Mouse (Mus musculus) kidney, postnatal 0 days (tissue): ENCODE results near the gene Slc22a1. TPM values are rescaled to one million over a fixed set of nuclear protein-coding genes. Genes with fewer than 3 reads are reported as not detected.

ENCODE experiments used
- ATAC-seq: fragments of 200-750 bp; cut with Nextera tagmentation; replicated peaks from 2 replicates; pipeline ENCODE4 v1.8.0; 2017; ENCODE audit warnings: low read depth, moderate number of reproducible peaks, moderate TSS enrichment, moderate library complexity; ENCODE audit not compliant: low FRiP score
- DNase-seq: peaks from one replicate; pipeline ENCODE4 v3.0.0-alpha.2; 2016; ENCODE audit warnings: low spot score
- H3K27ac ChIP-seq: fragments of 300-500 bp; sonication (generic); 2 replicates; pipeline ENCODE4 v1.5.1; 2014; ENCODE audit warnings: mild to moderate bottlenecking
- H3K27me3 ChIP-seq: fragments of 300-500 bp; sonication (generic); 2 replicates; pipeline ENCODE4 v1.6.1; 2014; ENCODE audit warnings: low read length, mixed read lengths; ENCODE audit not compliant: insufficient read depth
- H3K36me3 ChIP-seq: fragments of 300-500 bp; sonication (generic); 2 replicates; pipeline ENCODE4 v1.6.1; 2014; ENCODE audit warnings: low read length, mixed read lengths; ENCODE audit not compliant: insufficient read depth
- H3K4me1 ChIP-seq: fragments of 300-500 bp; sonication (generic); replicated peaks from 2 replicates; pipeline ENCODE4 v1.6.1; 2014; ENCODE audit warnings: antibody characterized with exemption, low read length, mixed read lengths; ENCODE audit not compliant: insufficient read depth
- H3K4me2 ChIP-seq: fragments of 300-500 bp; sonication (generic); 2 replicates; pipeline ENCODE4 v1.6.1; 2014; ENCODE audit warnings: mild to moderate bottlenecking, low read length, moderate library complexity, mixed read lengths
- H3K4me3 ChIP-seq: fragments of 300-500 bp; sonication (generic); replicated peaks from 2 replicates; pipeline ENCODE4 v1.5.1; 2014; ENCODE audit warnings: low read depth, low read length
- H3K9ac ChIP-seq: fragments of 300-500 bp; sonication (generic); 2 replicates; pipeline ENCODE4 v1.6.1; 2014; ENCODE audit warnings: low read depth, low read length
- H3K9me3 ChIP-seq: fragments of 300-500 bp; sonication (generic); replicated peaks from 2 replicates; pipeline ENCODE4 v1.6.1; 2016; ENCODE audit warnings: low read length, inconsistent platforms, mixed read lengths
- CTCF ChIP-seq: IDR thresholded peaks from 2 replicates; pipeline ENCODE4 v1.5.1; 2016; ENCODE audit warnings: antibody characterized with exemption, low read depth, mild to moderate bottlenecking, moderate library complexity
- WGBS: fragments of 180-500 bp; shearing (Covaris S2); extraction: QIAGEN DNeasy Blood & Tissue Kit; methylation state at CpG from one replicate; pipeline ENCODE4 v1.1.7; 2014; 5-methylcytosine and 5-hydroxymethylcytosine counted together
- polyA plus RNA-seq: library from polyadenylated mRNA; unstranded; fragments of >200 nt; fragmentation: Nextera tagmentation; extraction: Ambion mirVana; gene quantifications from 2 replicates; pipeline ENCODE4 v1.2.1, GENCODE M21; 2015

The Slc22a1 gene
- polyA plus RNA-seq, 1 experiment from 2014 or later: 57.4 TPM

GRCm38 (mm10) chr17:12654061-12654460 lies 21.6 kb downstream of the Slc22a1 start:
- no peak overlapping the region for H3K9ac ChIP-seq
- TF ChIP-seq CTCF: no peak
- 85% methylated on average over 3 of the region's 3 CpGs for WGBS
- H3K4me1 ChIP-seq: no peaks in the 10 kb centered on the region
- H3K4me2 ChIP-seq: no peak overlapping the region
- H3K27ac ChIP-seq: no peak overlapping the region
- no peaks in the 10 kb centered on the region for H3K9me3 ChIP-seq
- no peak for ATAC-seq
- H3K36me3 ChIP-seq: no peaks in the 10 kb centered on the region
- H3K4me3 ChIP-seq: no peak overlapping the region
- no peak for DNase-seq
- H3K27me3 ChIP-seq: no peaks in the 10 kb centered on the region

GRCm38 (mm10) chr17:12652604-12653003 lies 23.0 kb downstream of the Slc22a1 start:
- no peaks in the 10 kb centered on the region for H3K9me3 ChIP-seq
- 90% methylated on average over 11 of the region's 11 CpGs for WGBS
- H3K4me2 ChIP-seq: no peak overlapping the region
- H3K36me3 ChIP-seq: no peaks in the 10 kb centered on the region
- H3K4me3 ChIP-seq: no peak overlapping the region
- H3K9ac ChIP-seq: no peak overlapping the region
- no peak for TF ChIP-seq CTCF
- DNase-seq (no peak), ATAC-seq (no peak)
- H3K4me1 ChIP-seq: no peaks in the 10 kb centered on the region
- H3K27ac ChIP-seq: no peak overlapping the region
- H3K27me3 ChIP-seq: no peaks in the 10 kb centered on the region

GRCm38 (mm10) chr17:12645461-12645860 lies 30.2 kb downstream of the Slc22a1 start:
- Histone ChIP-seq H3K9ac (no peak overlapping the region), H3K27me3 (no peaks in the 10 kb centered on the region), H3K9me3 (no peaks in the 10 kb centered on the region), H3K27ac (no peak overlapping the region), H3K4me3 (no peak overlapping the region), H3K36me3 (no peaks in the 10 kb centered on the region), H3K4me2 (no peak overlapping the region), H3K4me1 (no peaks in the 10 kb centered on the region)
- 84% methylated on average over 5 of the region's 5 CpGs for WGBS
- no peak for TF ChIP-seq CTCF
- ATAC-seq (no peak), DNase-seq (no peak)

GRCm38 (mm10) chr17:12641087-12641486 lies 34.5 kb downstream of the Slc22a1 start:
- Histone ChIP-seq H3K9ac (no peak overlapping the region), H3K4me1 (no peaks in the 10 kb centered on the region), H3K4me3 (no peak overlapping the region), H3K9me3 (0 out of 2 replicates have a peak, but pooled peaks cover 3% of the 10 kb centered on the region), H3K4me2 (no peak overlapping the region), H3K36me3 (no peaks in the 10 kb centered on the region), H3K27ac (no peak overlapping the region), H3K27me3 (no peaks in the 10 kb centered on the region)
- DNase-seq (no peak), ATAC-seq (no peak)
- no peak for TF ChIP-seq CTCF
- WGBS: 77% methylated on average over 4 of the region's 4 CpGs

- Histone ChIP-seq H3K9me3 (0 out of 2 replicates have a peak, but pooled peaks cover 3% of the 10 kb centered on the region), H3K9ac (no peak overlapping the region), H3K4me1 (0 out of 2 replicates have a peak, but pooled peaks cover 4% of the 10 kb centered on the region), H3K36me3 (no peaks in the 10 kb centered on the region), H3K4me2 (no peak overlapping the region), H3K4me3 (no peak overlapping the region), H3K27ac (no peak overlapping the region), H3K27me3 (no peaks in the 10 kb centered on the region)
- TF ChIP-seq CTCF: 0 out of 2 replicates have a peak, but pooled peaks have one; percentile 21
- DNase-seq (no peak), ATAC-seq (no peak)
- WGBS: 93% methylated on average over 3 of the region's 3 CpGs
Measured at GRCm38 (mm10) chr17:12639585-12639984, 36.0 kb downstream of the Slc22a1 start.

- H3K4me2 ChIP-seq: no peak overlapping the region
- no peak overlapping the region for H3K27ac ChIP-seq
- no peaks in the 10 kb centered on the region for H3K36me3 ChIP-seq
- H3K27me3 ChIP-seq: no peaks in the 10 kb centered on the region
- no peak overlapping the region for H3K4me3 ChIP-seq
- peak; percentile 45 for DNase-seq
- H3K9me3 ChIP-seq: 0 out of 2 replicates have a peak, but pooled peaks cover 3% of the 10 kb centered on the region
- 35% methylated on average over 4 of the region's 4 CpGs for WGBS
- ATAC-seq: no peak
- no peak overlapping the region for H3K9ac ChIP-seq
- 0 out of 2 replicates have a peak, but pooled peaks cover 4% of the 10 kb centered on the region for H3K4me1 ChIP-seq
- TF ChIP-seq CTCF: no peak
Measured at GRCm38 (mm10) chr17:12634814-12635213, 40.8 kb downstream of the Slc22a1 start.
